Mouse (Mus musculus) CD4-positive, CD25-positive, alpha-beta regulatory T cell, adult 2 months (primary cell): ENCODE data around the gene Gas6.
A peak's percentile ranks its signal among the peaks of the same experiment; 100 is the strongest.

Source experiments
- DNase-seq: peaks from one replicate; pipeline ENCODE4 v3.0.0-alpha.2; 2012; ENCODE audit warnings: low read depth, low spot score

The Gas6 gene

DNA sequence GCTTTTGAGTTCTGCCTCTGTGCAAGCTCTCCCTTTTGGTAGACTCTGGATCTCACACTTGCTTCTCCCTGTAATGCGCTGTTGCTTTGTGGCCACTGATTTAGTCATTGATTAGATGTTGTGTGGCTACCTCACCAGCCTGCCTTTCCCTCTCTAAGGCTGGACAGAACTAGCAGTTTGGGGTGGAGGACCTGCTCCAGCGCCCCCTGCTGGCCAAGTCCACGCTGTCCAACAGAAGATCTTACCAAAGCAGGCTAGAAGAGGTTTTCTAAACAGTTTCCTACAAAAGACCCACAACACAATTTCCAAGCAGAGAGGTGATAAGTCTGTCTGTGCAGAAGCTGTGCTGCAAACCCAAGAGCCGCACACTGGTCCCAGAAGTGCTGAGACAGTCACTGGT is 32.4 kb downstream of the Gas6 start:
- peak; percentile 67 for DNase-seq

DNA sequence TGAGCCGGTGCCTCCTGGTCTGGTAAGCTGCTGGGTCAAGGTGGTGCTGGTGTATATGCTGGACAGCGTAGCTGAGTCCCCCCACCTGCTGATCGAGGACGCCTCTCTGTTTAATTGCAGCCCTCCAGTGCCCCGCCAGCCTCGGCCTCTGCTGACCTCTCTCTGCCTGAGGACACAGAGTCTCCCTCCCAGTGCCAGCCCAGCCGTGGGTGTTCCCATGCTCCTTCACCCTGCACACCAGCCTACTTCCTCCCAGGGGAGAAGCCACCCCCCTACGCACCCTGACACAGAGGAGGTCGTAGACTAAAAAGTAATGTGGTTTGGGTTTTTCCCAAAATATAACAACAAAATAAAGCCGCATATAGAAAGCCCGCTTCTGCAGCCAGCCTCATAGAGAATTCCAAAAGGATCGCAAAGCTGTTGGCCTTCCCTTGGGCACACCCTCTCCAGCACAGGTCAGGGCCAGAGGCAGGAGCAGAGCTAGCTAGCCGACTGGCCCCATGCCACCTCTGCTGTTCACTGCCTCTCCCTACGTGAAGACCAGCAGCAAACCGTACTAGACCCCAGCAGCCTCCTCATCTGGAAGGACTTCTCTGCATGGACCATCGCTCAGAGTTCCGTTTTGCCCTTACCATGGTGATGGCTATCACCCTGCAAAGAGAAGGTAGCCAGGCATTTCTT is 33.1 kb downstream of the Gas6 start:
- no peak for DNase-seq

DNA sequence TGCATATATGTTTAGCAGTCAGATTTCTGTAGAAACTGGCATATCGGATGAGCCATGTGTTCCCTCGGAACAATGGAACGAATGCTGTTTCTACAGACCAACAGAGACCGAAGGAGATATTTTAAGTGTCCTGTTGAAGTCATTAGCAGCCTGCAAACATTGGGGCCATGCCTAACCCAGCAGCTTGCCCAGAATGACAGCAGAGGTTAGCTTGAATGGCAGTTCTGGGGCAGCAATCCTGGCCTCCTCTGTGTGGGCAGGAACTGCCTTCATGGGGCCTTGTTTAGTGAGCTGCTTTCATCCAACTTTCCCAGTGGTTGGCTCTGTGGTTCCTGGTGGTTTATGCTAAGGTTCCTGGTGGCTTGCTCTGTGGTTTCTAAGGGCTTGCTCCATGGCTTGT is 34.9 kb downstream of the Gas6 start:
- DNase-seq: no peak

DNA sequence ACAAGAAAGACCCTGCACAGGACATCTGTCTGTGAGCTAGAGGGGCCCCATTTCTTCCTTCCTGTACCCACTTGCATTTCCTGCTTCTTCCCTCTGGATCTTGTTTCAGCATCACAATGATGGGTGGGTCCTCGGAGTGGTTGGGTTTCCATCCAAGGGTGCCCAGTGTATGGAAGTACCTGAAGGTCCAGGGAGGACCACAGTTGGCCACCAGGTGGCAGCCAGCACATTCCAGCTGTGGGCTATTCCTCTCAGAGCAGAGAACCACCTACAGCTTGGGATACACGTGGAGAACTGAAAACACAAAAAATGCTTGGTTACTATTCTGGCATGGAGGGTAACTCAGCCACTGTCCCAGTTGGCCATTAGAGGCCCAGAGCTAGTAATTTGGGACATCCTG is 39.0 kb downstream of the Gas6 start:
- DNase-seq: peak; percentile 56

DNA sequence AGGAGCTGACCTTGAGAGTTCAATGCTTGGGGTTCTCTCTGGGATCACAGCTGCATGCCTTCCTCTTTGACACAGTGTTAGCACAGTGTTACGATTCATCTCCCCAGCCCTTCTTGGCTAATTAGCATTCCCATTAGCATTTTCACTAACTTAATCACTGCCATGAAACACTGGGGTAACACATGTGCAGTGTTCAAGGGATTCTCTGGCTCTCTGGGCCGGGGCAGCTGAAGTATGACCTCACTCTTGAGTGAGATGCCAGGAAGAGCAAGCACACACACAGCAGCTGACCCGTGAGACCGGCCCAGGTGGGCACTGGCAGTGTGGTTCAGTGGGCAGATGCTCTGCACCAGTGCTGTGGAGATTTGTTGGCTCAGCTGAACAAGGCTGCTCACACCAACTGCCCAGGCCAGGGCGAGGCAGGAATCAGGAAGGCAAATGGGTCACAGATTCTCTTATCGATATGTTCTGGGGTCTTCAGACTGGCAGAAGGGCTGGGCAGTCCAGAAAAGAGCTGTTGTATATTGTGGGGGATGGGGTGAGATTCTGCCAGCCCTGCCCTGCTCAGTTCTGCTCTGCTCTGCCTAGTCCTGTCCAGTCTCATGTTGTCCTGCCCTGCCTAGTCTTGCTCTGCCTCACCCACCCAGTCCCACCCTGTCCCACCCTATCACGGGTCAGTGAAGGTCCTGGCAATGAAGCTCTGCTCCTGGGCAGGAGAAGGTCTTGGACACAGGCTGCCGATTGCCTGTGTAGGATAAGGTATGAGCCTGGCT is 39.8 kb downstream of the Gas6 start:
- no peak for DNase-seq

DNA sequence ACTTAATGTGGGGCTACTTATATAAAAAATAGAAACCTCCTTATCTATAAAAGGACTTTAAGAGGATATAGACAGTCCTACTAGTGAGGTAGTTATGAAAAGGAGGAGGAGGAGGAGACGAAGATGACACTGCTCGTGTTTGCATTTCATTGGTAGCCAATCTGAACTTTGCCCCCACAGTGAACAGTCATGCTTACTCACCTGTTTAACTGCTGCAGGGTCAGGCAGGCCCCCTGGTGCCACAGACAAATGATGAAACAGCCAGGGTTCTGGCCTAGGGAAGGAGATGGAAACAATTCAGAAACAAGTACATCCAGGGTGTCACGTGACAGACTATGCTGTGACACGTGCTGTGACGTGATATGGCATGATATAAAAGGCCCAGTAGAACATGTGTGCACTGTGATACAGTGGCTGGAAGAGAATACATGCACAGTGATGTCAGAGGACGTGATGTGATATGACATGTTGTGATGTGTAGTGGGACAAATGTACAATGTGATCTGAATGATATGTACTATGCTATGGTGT is 42.5 kb downstream of the Gas6 start:
- DNase-seq: no peak

DNA sequence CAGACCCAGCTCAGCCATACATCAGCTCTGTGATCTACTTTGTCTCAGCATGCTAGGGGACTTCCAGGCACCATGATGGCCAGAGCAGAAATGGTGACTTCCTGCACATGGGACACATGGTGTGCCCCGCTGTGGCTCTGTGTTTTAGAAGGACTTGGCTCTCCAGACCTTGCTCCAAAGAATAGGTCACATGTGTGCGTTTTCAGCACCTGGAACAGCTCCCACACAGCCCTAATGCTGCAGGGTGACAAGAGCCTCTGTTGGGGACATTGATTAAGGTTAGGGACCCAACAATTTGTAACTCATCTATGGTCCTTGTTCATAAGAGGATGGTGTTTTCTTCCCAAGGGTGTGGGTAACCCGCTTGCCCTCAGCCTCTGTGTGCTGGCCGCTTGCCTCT is 46.1 kb downstream of the Gas6 start:
- DNase-seq: no peak

DNA sequence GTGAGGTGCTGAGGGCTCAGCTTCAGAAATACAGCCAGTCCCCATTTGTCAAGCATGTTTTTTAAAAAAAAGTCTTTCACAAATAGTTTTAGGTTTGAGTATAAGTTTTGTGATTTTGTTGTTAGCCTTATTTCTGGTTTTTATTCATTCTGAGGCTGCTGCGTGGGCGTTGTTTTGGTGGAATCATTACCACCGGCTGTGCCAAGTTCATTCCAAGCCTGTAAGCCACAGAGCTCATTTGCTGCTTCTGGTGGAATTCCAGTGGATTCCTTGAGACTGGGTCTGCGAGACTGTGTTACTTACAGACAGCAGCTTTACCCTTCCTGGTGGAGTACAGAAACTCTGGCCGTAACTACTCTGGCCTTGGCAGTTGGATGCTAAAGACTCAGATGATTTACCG is 47.8 kb downstream of the Gas6 start:
- no peak for DNase-seq

DNA sequence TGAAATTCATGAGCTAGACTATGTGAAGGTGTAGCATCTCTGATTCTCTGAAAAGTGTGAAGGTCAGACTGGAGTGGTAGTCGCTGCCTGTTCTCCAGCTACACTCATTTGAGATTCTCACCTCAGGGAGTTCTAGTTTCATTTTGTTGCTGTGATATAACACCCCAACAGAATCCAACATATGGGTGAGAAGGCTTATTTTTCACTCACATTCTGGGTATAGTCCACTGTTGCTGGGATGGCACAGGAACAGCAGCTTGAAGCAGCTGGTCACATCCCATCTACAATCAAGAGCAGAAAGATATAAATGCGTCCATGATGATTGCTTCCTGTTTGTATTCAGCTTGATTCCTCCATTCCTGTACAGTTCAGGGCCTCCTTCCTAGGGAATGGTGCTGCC is 52.1 kb downstream of the Gas6 start:
- no peak for DNase-seq

DNA sequence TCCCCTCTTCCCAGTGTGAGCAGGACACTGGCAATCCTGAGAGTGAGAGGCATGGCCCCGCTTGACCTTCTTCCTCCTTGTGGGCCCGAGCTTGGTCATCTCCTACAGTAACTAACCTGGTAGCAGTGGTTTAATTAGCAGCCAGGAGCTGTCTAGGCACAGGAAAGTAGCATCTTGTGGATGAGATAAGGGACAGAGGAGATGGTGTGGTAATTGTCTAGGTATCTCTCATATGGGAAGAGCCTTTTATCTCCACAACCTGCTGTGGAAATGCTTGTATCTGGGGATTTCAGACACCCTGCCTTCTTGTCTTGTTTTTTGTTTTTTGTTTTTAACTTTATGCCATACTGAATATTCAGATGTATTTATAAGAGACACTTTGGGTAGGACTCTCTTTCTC is 56.8 kb downstream of the Gas6 start:
- no peak for DNase-seq

DNA sequence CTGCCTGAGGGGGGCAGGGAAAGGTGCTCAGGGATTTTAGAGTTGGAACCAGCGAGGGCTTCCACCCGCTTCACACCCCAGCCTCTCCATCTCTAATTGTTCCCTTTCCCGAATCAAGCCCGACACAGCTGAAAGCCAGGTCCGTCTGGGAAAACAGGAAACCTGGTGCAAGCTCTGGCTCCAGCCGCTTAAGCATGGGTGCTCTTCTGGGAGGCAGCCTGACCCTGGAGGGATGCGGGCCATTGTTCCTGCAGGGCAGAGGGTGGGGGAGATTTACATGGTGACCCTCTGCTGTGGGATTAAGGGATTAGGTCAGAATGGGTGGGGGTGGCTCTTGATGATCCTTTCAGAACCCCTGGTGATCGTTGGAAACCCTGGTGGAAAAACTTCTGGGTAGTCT is 58.2 kb downstream of the Gas6 start:
- no peak for DNase-seq

DNA sequence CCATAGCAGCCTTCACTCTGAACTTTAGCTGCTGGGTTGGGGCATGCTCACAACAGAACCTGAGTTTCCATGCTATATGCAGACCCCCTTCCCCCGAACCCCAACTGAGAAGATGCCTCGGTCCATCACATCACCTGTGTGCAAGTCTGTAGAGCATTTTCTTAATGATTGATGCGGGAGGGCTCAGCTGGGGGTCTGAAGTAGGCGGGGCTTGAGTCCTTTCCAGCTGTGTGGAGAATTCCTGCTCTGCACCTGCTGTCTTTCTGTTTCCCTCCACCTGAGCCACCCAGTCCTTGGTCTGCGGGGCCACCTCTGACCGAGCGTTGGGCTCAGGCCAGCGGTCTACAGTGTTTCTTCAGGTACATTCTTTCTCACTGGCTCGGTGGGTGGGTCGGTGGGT is 59.4 kb downstream of the Gas6 start, which contains the start of gene Tmem255b:
Tmem255b (plus strand) TSS at position 301 of the 400 bp plus-strand sequence.
- no peak for DNase-seq

DNA sequence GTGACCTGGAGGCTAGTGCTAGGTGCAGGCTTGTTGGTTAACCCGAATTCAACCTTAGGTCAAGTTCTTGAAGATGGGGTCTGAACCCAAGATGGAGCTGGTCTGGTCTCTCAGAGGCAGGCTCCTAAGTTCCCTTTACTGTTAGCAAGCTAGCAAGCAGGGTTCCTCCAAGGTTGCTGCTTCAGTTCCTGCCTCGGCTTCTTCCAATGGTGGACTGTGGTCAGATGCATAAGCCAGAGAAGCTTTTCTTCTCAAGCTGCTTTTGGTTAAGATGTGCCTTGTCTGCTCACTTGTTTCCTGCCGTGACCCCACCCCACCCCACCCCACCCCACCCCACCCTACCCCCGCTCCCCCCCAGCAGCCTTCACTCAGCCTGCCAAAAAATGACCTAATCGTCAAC is 61.2 kb downstream of the Gas6 start:
- DNase-seq: no peak

DNA sequence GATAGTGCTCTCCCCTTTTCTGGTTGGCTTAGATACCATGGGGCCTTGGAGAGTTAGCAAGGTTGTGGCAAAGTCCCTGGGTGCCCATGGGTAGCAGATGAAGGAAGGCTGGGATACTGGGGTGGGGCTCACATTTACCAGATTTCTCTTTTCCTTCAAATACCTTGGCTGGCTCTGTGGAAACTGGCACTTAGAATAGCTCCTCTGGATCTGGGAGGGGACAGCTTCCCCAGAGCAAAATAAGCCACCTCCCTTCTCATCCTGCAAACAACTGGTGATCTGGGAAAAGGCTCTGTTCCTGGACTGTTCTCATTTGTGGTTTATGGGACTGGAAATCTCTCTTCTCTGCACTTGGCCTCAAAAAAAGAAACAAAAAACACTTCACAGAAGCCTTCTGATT is 63.4 kb downstream of the Gas6 start:
- no peak for DNase-seq

DNA sequence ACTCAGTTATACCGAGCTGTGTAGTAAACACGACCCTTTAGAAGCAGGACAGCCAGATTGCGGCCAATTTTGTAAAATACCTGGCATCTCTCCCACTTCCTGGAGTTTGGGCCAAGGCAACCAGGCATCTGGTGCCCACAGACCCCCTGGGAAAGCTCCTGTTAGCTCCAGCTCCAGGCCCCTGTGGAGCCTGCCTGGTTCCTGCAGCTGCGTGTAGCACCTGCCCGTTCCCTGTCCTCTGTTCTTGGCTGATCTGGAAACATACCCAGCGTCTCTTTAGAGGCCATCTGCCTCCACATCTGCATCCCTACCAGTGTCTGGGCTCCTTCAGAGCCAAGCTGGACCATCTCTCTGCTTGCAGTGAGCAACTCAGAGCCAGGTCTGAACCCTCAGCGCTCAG is 63.9 kb downstream of the Gas6 start:
- DNase-seq: no peak

DNA sequence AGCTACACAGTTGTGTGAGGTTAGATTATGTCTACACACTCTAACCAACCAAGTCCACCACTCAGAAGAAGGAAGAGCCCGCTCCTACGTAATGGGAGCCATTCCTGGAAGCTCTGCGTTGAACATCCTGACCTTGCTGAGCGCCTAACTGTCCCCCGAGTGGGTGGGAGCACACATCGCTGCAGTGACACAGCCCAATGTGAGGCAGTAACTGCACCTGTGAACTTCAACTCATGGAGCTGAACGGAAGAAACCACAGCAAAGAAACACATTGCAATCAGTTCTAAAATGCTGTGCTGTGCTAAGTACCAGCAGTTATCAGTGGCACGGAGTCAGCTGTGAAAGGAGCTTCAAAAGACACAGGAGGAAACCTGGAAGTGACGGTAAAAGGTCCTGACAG is 66.1 kb downstream of the Gas6 start:
- no peak for DNase-seq

DNA sequence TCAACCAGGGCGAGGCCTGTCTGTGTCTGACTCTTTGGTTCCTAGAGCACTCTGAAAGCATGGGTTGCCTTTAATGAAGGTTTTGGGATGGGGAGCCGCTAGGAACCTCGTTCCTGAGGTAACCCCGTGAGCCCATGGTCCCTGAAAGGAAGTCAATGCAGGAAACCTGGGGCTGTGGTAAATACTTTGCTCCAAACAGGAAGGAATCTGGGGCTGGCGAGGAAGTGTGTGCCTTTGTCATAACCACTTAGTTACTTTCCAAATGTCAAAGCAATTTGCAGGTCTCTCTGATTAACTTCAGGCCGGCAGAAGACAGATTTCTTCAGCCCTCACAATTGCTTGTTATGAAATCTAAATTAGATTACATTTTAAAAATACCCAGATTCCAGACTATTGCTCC is 66.9 kb downstream of the Gas6 start:
- DNase-seq: no peak

DNA sequence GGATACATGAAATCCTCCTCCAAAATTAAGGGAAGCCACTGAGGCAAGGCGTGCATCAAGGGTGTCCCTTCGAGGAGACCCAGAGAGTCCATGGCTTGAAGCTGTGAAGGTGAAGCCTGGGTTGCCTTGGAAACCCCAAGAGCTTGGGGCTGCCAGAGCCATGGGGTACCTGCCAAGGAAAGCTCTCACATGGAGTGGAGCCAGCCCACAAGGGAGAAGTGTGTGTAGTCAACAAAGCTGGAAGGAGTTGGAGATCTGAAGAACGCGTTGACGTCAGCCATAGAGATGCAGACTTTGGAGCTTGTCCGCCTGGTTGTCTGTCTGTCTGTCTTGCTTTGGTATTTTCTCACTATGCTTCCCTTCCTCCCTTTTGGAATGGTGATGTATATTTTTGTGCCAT is 73.3 kb downstream of the Gas6 start:
- DNase-seq: no peak

DNA sequence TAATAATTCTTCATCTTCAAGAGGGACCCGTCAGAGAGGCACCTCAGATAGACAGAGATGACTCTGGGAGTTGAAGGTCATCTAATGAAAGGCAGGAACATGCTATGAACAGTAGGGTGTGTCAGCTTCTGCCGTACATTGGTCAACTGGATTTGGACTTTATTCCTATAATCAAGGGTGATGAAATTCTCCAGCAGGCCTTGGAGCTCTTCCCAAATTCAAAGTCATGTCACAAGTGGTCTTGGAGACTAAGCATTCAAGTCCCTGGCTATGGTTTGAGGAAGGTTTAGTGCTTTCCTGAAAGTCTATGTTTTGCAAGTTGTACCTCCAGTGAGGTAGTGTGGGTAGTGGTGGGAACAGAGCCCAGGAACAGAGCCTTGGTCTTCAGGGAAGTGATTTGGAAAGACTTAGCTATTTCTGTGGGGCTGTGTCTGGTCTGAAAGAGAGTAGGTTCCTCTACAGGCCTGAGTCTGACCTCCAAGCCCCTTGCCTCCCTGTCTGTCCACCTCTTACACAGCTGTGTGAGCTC is 75.1 kb downstream of the Gas6 start:
- no peak for DNase-seq

DNA sequence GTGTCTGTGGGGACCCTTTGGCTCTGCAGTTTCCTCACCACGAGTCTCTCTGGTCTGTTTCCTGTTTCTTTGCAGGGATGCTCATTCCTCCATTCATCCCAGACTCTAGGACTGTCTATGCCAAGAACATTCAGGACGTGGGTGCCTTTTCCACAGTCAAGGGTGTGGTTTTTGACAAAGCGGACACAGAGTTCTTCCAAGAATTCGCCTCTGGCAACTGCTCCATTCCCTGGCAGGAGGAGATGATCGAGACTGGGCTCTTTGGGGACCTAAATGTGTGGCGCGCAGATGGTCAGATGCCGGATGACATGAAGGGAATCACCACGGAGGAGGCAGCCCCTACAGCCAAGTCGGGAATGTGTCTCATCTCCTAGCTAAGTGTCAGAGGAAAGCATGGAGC is 78.4 kb downstream of the Gas6 start:
- DNase-seq: no peak
